Mouse (Mus musculus) lung, embryonic 15.5 days (tissue): ENCODE data around the gene Gatd1. TPM values are rescaled to one million over a fixed set of nuclear protein-coding genes. Genes with fewer than 3 reads are reported as not detected.

Experiments used
- ATAC-seq: fragments of 200-750 bp; cut with Nextera tagmentation; 2 replicates; pipeline ENCODE4 v1.8.0; 2017; ENCODE audit warnings: moderate number of reproducible peaks, borderline replicate concordance; ENCODE audit not compliant: low FRiP score, low TSS enrichment; ENCODE audit errors: extremely low read depth
- H3K27ac ChIP-seq: fragments of 300-500 bp; sonication (generic); 2 replicates; pipeline ENCODE4 v1.5.1; 2015; ENCODE audit warnings: moderate library complexity, mild to moderate bottlenecking, inconsistent platforms
- H3K27me3 ChIP-seq: fragments of 300-500 bp; sonication (generic); 2 replicates; pipeline ENCODE4 v1.6.1; 2015; ENCODE audit warnings: inconsistent platforms
- H3K36me3 ChIP-seq: fragments of 300-500 bp; sonication (generic); 2 replicates; pipeline ENCODE4 v1.6.1; 2015; ENCODE audit warnings: inconsistent platforms
- H3K4me1 ChIP-seq: fragments of 300-500 bp; sonication (generic); 2 replicates; pipeline ENCODE4 v1.6.1; 2015; ENCODE audit warnings: inconsistent platforms
- H3K4me2 ChIP-seq: fragments of 300-500 bp; sonication (generic); 2 replicates; pipeline ENCODE4 v1.6.1; 2015; ENCODE audit warnings: inconsistent platforms, mild to moderate bottlenecking, moderate library complexity
- H3K4me3 ChIP-seq: fragments of 300-500 bp; sonication (generic); 2 replicates; pipeline ENCODE4 v1.5.1; 2015; ENCODE audit warnings: mild to moderate bottlenecking, inconsistent platforms
- H3K9ac ChIP-seq: fragments of 300-500 bp; sonication (generic); 2 replicates; pipeline ENCODE4 v1.6.1; 2015; ENCODE audit warnings: inconsistent platforms
- H3K9me3 ChIP-seq: fragments of 300-500 bp; sonication (generic); 2 replicates; pipeline ENCODE4 v1.6.1; 2016; ENCODE audit warnings: inconsistent platforms
- WGBS: fragments of 180-500 bp; shearing (Covaris S2); methylation state at CpG from one replicate; pipeline ENCODE4 v1.1.7; 2015; 5-methylcytosine and 5-hydroxymethylcytosine counted together
- polyA plus RNA-seq: library from polyadenylated mRNA; unstranded; fragments of >200 nt; fragmentation: Nextera tagmentation; extraction: Ambion mirVana; gene quantifications from 2 replicates; pipeline ENCODE4 v1.2.1, GENCODE M21; 2015

Gene Gatd1
- polyA plus RNA-seq, 1 experiment from 2014 or later, result 51.8 TPM

DNA sequence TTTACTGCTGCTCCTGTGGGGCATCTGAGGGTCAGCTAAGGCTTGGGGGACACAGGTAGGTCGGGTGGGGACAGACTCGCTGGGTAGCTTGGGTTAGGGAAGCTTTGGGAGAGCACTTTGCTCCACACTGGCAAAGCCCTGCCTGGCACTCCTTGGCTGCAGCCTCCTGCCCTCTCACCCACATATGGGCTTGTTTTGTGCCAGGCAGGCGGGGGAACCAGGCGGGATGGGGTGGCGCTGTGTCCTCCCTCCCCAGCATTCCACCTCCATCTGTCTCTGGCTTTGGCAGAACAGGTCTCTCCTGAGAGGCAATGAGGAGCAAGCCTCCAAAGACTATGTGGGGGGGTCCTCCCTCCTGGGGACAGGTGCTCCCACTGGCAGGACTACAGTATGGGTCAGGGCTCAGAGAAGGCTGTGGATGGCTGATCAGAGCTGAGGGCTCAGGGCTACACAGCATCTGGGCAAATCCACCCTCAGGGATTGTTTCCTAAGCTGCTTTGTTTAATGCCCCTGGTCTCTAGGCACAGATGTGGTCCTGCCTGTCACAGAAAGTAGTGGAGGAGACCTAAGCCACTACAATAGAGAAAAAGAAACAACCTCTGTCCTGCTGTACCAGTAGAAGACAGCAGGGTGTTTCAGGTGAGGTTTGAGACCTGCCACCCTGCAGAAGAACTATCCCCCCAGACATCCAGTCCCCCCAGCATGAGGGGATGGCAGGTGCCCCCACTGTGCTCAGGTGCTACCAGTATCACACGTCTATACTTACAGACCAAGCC is 19.0 kb upstream of the Gatd1 start:
- H3K27me3 ChIP-seq, result no peaks in the 10 kb centered on the region
- 78% methylated on average over 6 of the region's 6 CpGs for WGBS
- H3K4me2 ChIP-seq, result no peak overlapping the region
- H3K4me1 ChIP-seq, result peaks cover 32% of the 10 kb centered on the region
- H3K36me3 ChIP-seq, result peaks cover 27% of the 10 kb centered on the region
- ATAC-seq, result no peak
- no peak overlapping the region for H3K27ac ChIP-seq
- H3K4me3 ChIP-seq, result no peak overlapping the region
- no peak overlapping the region for H3K9ac ChIP-seq
- no peaks in the 10 kb centered on the region for H3K9me3 ChIP-seq

DNA sequence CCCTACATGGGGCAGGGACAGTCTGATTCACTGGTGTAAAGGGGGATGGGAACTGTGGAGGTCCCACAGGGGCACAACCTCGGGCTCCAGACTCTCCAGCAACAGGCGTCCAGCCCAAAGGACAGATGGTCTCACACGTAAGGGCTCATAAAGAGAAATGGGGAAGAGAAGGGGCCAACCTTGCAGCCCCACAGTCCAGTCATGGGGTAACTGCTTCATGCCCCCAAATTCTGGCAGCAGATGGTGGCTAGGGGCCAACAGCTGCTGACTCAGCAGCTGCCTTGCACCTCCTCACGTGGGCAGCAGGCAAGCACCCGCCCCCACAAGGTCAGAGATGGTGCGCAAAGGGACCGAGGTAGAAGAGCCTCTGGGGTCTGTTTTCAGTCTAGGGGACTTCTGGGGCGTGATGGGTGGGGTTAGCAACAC is 18.3 kb upstream of the Gatd1 start:
- H3K4me1 ChIP-seq, result peaks cover 29% of the 10 kb centered on the region
- H3K36me3 ChIP-seq, result peaks cover 27% of the 10 kb centered on the region
- no peak overlapping the region for H3K4me2 ChIP-seq
- H3K9ac ChIP-seq, result no peak overlapping the region
- H3K9me3 ChIP-seq, result no peaks in the 10 kb centered on the region
- H3K27me3 ChIP-seq, result no peaks in the 10 kb centered on the region
- no peak overlapping the region for H3K27ac ChIP-seq
- no peak overlapping the region for H3K4me3 ChIP-seq
- no peak for ATAC-seq
- WGBS, result 74% methylated on average over 8 of the region's 8 CpGs

DNA sequence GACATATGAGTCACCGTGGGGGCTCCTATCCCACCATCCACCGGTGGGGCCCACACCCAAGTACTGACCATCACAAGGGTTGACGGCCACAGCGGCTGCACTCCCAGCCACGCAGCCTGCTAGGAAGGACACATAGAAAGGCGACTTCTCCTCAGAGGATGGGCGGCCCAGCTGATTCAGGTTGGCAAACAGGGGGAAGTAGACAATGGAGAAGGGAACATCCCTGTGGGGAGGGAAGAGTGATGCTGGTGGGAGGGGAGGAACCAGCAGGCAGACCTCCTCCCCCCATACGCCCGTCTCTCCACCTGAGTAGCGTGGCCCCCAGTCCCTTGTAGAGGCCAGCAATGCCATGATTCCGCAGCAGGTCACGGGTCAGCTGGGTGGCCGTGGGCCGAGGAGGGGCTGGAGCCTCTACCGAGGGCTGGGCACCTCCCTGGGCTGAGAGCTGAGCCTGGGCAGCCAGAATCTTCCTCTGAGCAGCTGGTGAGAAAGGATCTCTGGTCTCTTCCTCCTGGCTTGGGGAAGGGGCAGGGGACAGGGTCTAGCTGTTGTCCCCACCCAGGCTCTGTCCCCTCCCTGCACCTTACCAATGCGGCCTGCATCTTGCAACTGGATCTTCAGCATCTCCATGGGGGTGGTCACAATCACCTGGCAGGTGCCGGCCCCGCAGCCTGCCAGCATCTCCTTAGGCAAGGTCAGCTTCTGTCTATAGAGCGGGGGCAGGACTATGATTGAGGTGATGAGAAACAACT is 17.7 kb upstream of the Gatd1 start:
- Histone ChIP-seq H3K27ac (no peak overlapping the region), H3K9me3 (no peaks in the 10 kb centered on the region), H3K36me3 (peaks cover 27% of the 10 kb centered on the region), H3K4me2 (no peak overlapping the region), H3K27me3 (no peaks in the 10 kb centered on the region), H3K9ac (no peak overlapping the region), H3K4me3 (no peak overlapping the region), H3K4me1 (peaks cover 25% of the 10 kb centered on the region)
- WGBS, result 93% methylated on average over 19 of the region's 19 CpGs
- ATAC-seq, result no peak

DNA sequence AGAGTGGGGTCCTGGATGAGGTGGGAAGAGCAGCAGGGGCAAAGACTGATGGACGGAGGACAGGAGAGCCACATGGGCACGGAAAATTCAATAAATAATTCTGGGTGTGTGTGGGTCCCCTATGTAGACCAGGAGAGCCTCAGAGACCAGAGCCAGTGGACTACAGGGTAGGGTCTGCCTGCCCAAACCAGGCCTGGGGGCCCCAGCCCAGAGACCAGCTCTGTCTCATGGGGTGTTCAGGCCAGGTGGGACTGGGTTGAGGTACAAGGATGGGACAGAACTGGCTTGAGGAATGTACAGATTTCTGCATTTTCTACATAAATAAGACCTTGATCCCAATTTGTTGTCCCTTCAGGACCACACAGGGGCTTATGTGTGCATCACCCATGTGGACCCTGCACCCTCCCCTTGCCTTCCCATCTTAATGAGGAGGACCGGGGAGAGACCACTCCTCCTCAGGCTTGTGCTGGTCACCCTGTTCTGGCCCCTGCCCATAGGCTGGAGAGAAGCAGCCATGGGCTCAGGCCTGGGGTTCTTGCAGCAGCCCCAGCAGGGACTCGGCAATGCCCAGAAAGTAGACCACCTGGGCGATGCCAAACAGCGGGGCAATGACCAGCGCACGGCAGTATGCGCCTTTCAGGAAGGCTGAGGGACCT is 16.8 kb upstream of the Gatd1 start:
- H3K9me3 ChIP-seq, result no peaks in the 10 kb centered on the region
- H3K4me1 ChIP-seq, result peaks cover 19% of the 10 kb centered on the region
- no peak overlapping the region for H3K27ac ChIP-seq
- H3K4me3 ChIP-seq, result no peak overlapping the region
- ATAC-seq, result no peak
- 88% methylated on average over 9 of the region's 9 CpGs for WGBS
- peaks cover 27% of the 10 kb centered on the region for H3K36me3 ChIP-seq
- no peaks in the 10 kb centered on the region for H3K27me3 ChIP-seq
- H3K4me2 ChIP-seq, result no peak overlapping the region
- H3K9ac ChIP-seq, result no peak overlapping the region

DNA sequence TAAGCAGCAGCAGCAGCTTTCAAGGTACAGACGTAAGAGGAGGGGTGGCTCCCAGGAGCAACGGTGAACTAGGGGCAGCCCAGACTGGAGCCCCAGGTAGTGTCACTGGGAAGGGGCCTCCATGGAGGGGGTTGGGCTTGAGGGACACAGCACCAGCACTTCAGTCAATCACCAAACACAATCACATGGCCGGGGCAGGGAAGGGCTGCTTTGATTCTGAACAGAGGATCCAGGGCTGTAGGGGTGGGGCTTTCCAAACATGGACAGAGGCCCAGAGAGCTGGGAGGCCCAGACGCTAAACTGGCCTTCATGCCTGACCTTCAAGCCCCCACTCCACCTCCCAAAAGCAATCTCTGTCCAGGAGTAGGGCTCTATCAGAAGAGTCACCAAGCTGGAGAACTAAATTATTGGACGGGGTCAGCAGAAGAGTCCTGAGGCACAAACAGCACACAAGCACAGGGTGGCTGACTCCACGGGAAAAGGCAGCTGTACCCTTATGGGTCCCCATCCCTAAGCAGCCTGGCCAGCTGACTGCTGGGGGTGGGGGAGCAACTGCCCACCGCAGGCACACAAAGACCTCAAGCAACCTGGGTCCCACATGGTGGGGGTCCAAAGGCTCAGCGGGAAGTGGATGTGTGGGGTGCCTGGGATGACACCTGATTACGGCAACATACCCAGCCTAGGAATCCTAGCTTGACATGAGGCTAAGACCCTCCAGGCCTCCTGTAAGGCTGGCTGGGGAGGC is 16.1 kb upstream of the Gatd1 start:
- no peak for ATAC-seq

DNA sequence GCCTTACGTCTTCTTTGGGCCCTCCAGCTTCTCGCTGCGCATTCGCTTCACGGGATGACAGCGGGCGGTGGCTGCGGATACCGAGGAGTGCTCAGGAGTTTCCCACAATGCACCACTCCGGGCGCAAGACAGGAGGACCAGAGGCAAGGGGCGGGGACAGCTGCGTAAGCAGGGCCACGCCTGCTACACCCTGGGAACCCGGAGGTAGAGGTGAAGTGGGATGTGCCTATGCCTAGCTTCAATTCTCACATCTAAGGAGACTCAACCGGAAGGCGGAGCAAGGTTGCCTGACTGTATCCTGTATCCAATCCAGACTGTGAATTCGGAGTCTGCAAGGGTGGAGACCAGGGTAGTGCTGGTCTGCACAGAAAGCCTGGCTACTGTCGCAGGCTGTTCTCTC is 15.4 kb upstream of the Gatd1 start, which contains the start of gene Cend1:
TSS of gene Cend1 (minus strand) at position 182 of the 400 bp plus-strand sequence.
- Histone ChIP-seq H3K27ac (no peak within 1 kb of the TSS), H3K4me1 (peaks cover 6% of the 10 kb centered on the region), H3K27me3 (no peaks in the 10 kb centered on the region), H3K9me3 (no peaks in the 10 kb centered on the region), H3K36me3 (peaks cover 27% of the 10 kb centered on the region), H3K4me2 (peak within 1 kb of the TSS; percentile 28), H3K9ac (no peak within 1 kb of the TSS), H3K4me3 (no peak within 1 kb of the TSS)
- 6% methylated on average over 19 of the region's 19 CpGs for WGBS
- no peak; the same call in 1 of the 2 replicates for ATAC-seq

More for the DNA sequence above, 16.1 kb upstream of the Gatd1 start:
- H3K4me1 ChIP-seq, result peaks cover 13% of the 10 kb centered on the region
- no peak overlapping the region for H3K27ac ChIP-seq
- no peak overlapping the region for H3K4me2 ChIP-seq
- peaks cover 27% of the 10 kb centered on the region for H3K36me3 ChIP-seq
- 58% methylated on average over 9 of the region's 9 CpGs for WGBS
- no peak overlapping the region for H3K4me3 ChIP-seq
- H3K9me3 ChIP-seq, result no peaks in the 10 kb centered on the region
- H3K27me3 ChIP-seq, result no peaks in the 10 kb centered on the region
- no peak overlapping the region for H3K9ac ChIP-seq

DNA sequence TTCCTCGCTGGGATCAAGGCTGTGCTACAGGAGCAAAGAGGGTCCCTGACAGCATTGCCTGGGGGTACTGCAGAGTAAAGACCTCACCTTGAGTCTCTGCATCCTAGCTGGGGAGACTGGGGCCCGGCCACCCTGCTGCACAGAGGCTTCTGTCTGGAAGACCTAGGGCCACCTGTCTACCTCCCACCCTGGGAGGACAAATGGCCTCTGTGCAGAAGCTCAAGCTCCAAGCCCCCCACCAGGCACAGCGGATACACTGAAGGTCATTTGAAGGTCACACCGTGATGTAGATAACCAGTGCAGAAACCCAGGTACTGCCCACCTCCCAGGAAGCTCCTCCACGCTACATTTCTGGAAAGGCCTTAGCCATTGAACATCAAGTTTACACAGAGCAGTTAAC is 14.8 kb upstream of the Gatd1 start:
- no peak overlapping the region for H3K4me3 ChIP-seq
- no peaks in the 10 kb centered on the region for H3K27me3 ChIP-seq
- H3K36me3 ChIP-seq, result peaks cover 25% of the 10 kb centered on the region
- peaks cover under 1% of the 10 kb centered on the region; the same call in 1 of the 2 replicates for H3K4me1 ChIP-seq
- H3K9ac ChIP-seq, result no peak overlapping the region
- H3K9me3 ChIP-seq, result no peaks in the 10 kb centered on the region
- no peak for ATAC-seq
- H3K27ac ChIP-seq, result no peak overlapping the region
- no peak overlapping the region for H3K4me2 ChIP-seq
- WGBS, result 46% methylated on average over 5 of the region's 5 CpGs

DNA sequence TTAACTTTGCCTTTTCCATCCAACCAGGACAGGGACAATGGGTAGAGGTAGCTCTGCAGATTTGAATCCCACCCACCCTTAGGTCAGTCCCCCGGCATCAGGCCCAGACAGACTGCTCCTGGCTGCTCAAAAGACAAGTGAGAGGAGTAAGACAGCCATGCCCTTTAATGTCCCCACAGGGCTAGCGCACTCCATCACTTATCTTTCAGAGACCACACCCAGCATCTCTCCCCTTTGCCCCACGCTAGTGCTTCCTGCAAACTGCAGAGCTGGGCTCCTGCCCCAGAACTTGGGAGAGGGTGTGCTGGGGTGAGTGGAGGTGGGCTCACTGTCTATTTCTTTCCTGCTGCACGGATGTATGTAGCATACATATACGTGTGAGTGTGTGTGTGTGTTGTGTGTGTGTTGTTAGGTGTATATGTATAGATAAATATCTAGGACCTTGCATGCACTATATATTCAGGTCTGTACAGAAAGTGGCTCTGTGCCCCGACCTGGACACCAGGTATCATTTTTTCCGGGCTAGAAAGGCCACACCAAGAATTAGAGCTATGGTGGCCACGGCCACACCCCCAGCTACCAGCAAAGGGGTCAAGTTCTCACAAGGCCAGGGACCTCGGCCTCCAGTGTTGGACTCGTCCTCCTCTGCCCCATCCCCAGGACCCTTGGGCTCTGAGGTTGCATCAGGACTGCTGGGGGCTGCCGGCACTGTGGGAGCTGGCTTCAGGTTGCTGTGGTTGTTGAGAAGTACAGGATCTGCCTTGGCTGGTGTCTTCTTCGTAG is 13.2 kb upstream of the Gatd1 start:
- Histone ChIP-seq H3K4me3 (no peak overlapping the region), H3K27ac (no peak overlapping the region), H3K27me3 (no peaks in the 10 kb centered on the region), H3K9ac (no peak overlapping the region), H3K9me3 (no peaks in the 10 kb centered on the region), H3K4me2 (no peak overlapping the region), H3K4me1 (no peaks in the 10 kb centered on the region), H3K36me3 (peaks cover 19% of the 10 kb centered on the region)
- WGBS, result 76% methylated on average over 12 of the region's 12 CpGs
- no peak for ATAC-seq

DNA sequence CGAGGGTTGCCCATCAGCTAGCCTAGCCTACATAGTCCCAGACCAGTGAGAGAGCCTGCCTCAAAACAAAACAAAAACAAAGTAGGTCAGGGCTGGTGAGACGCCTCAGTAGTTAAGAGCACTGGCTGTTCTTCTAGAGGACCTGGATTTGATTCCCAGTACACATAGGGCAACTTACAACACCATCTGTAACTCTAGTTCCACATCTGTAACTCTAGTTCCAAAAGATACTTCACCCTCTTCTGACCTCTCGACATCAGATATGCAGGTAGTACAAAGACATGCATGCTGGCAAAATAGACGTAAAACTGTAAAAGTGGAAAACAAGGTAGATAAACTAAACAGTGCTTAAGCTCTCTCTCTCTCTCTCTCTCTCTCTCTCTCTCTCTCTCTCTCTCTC is 9.9 kb upstream of the Gatd1 start:
- H3K4me1 ChIP-seq, result no peaks in the 10 kb centered on the region
- H3K36me3 ChIP-seq, result no peaks in the 10 kb centered on the region
- H3K9me3 ChIP-seq, result no peaks in the 10 kb centered on the region
- H3K4me3 ChIP-seq, result no peak overlapping the region
- WGBS, result 64% methylated on average over 4 of the region's 4 CpGs
- no peak for ATAC-seq
- H3K9ac ChIP-seq, result no peak overlapping the region
- no peak overlapping the region for H3K27ac ChIP-seq
- no peak overlapping the region for H3K4me2 ChIP-seq
- H3K27me3 ChIP-seq, result no peaks in the 10 kb centered on the region

DNA sequence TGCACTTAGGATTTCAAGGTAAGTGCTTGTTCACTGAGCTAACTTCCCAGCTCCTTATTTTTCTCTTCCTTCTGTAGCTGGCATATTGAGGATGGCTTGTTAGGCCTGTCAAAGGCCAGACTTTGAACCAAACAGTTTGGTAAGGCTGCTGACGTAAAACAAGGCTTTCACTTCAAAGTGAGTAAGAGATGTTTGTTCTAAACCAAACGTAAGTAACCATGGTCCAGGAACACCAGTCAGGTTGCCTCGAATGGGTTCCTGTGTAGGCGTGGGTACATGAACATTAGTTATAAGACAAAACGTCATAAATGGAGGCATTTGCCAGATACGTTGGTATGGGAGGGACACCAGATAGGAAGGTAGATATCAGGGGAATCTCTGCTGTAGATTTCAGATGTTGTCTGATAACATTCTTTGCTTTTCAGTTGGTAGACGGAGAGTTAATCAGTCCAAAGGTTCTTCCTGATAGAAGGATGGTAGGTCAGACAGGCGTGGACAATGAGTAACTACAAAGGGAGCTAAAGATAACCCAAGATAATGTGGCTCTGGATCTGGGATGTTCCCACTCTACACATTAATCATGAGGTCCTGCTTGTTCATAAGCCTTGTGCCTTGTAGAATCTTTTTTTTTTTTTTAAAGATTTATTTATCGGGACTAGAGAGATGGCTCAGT is 6.2 kb upstream of the Gatd1 start:
- no peak for ATAC-seq
- 64% methylated on average over 9 of the region's 9 CpGs for WGBS

More for the DNA sequence above, 6.2 kb upstream of the Gatd1 start:
- Histone ChIP-seq H3K27ac (no peak overlapping the region), H3K4me3 (no peak overlapping the region), H3K9ac (no peak overlapping the region), H3K4me1 (no peaks in the 10 kb centered on the region), H3K9me3 (no peaks in the 10 kb centered on the region), H3K27me3 (no peaks in the 10 kb centered on the region), H3K36me3 (no peaks in the 10 kb centered on the region), H3K4me2 (no peak overlapping the region)
